Mouse (Mus musculus) liver, embryonic 11.5 days (tissue): ENCODE results near the gene Crp. TPM values are rescaled to one million over a fixed set of nuclear protein-coding genes. Genes with fewer than 3 reads are reported as not detected.

Experiments
- ATAC-seq: fragments of 200-750 bp; cut with Nextera tagmentation; replicated peaks from 2 replicates; pipeline ENCODE4 v1.8.0; 2017; ENCODE audit warnings: moderate number of reproducible peaks, mild to moderate bottlenecking, moderate TSS enrichment, moderate library complexity; ENCODE audit not compliant: low FRiP score
- DNase-seq: peaks from one replicate; pipeline ENCODE4 v3.0.0-alpha.2; 2017; ENCODE audit warnings: low spot score
- H3K27ac ChIP-seq: fragments of 300-500 bp; sonication (generic); 2 replicates; pipeline ENCODE4 v1.5.1; 2014; ENCODE audit warnings: mild to moderate bottlenecking, low read depth, low read length, control low read depth
- H3K27me3 ChIP-seq: fragments of 300-500 bp; sonication (generic); replicated peaks from 2 replicates; pipeline ENCODE4 v1.6.1; 2014; ENCODE audit warnings: low read length, mixed read lengths; ENCODE audit not compliant: control insufficient read depth, insufficient read depth
- H3K36me3 ChIP-seq: fragments of 300-500 bp; sonication (generic); 2 replicates; pipeline ENCODE4 v1.6.1; 2014; ENCODE audit warnings: mild to moderate bottlenecking, low read length, moderate library complexity, mixed read lengths; ENCODE audit not compliant: control insufficient read depth, insufficient read depth
- H3K4me1 ChIP-seq: fragments of 300-500 bp; sonication (generic); replicated peaks from 2 replicates; pipeline ENCODE4 v1.6.1; 2014; ENCODE audit warnings: low read length, mixed read lengths; ENCODE audit not compliant: control insufficient read depth, insufficient read depth
- H3K4me2 ChIP-seq: fragments of 300-500 bp; sonication (generic); 2 replicates; pipeline ENCODE4 v1.6.1; 2014; ENCODE audit warnings: mild to moderate bottlenecking, control low read depth, moderate library complexity
- H3K4me3 ChIP-seq: fragments of 300-500 bp; sonication (generic); 2 replicates; pipeline ENCODE4 v1.5.1; 2014; ENCODE audit warnings: low read depth, low read length, control low read depth
- H3K9ac ChIP-seq: fragments of 300-500 bp; sonication (generic); 2 replicates; pipeline ENCODE4 v1.6.1; 2014; ENCODE audit warnings: low read depth, low read length, control low read depth
- H3K9me3 ChIP-seq: fragments of 300-500 bp; sonication (generic); 2 replicates; pipeline ENCODE4 v1.6.1; 2016; ENCODE audit warnings: low read length, inconsistent platforms, mixed read lengths; ENCODE audit not compliant: control insufficient read depth
- WGBS: fragments of 180-500 bp; shearing (Covaris S2); extraction: QIAGEN DNeasy Blood & Tissue Kit; methylation state at CpG from one replicate; pipeline ENCODE4 v1.1.7; 2014; 5-methylcytosine and 5-hydroxymethylcytosine counted together
- polyA plus RNA-seq: library from polyadenylated mRNA; unstranded; fragments of >200 nt; fragmentation: Nextera tagmentation; extraction: Ambion mirVana; gene quantifications from 2 replicates; pipeline ENCODE4 v1.2.1, GENCODE M21; 2014

Gene Crp
- polyA plus RNA-seq, 1 experiment from 2014 or later = 3.5 TPM

DNA sequence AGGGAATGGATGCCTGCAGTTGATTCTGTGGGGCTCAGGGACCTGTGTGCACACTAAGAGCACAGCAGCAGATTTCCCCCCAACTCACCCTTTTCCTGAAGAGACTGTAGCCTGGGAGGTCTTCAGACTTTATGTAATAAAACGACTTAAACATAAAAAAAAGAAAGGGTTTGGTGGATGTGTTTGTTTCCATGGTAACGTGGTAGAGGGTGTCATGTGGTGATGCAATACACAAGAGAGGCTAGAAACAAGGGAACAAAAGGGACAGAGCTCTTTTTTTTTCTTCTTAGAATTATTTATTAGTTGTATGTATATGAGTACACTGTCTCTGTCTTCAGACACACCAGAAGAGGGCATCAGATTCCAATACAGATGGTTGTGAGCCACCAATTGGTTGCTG is 32.4 kb upstream of the Crp start:
- no peak overlapping the region for H3K9ac ChIP-seq
- no peaks in the 10 kb centered on the region for H3K36me3 ChIP-seq
- no peak overlapping the region for H3K27ac ChIP-seq
- H3K27me3 ChIP-seq = no peaks in the 10 kb centered on the region
- H3K4me2 ChIP-seq = no peak overlapping the region
- WGBS = 62% methylated on average over 2 of the region's 2 CpGs
- ATAC-seq = no peak
- H3K4me1 ChIP-seq = no peaks in the 10 kb centered on the region
- no peak for DNase-seq
- no peak overlapping the region for H3K4me3 ChIP-seq
- H3K9me3 ChIP-seq = no peaks in the 10 kb centered on the region

DNA sequence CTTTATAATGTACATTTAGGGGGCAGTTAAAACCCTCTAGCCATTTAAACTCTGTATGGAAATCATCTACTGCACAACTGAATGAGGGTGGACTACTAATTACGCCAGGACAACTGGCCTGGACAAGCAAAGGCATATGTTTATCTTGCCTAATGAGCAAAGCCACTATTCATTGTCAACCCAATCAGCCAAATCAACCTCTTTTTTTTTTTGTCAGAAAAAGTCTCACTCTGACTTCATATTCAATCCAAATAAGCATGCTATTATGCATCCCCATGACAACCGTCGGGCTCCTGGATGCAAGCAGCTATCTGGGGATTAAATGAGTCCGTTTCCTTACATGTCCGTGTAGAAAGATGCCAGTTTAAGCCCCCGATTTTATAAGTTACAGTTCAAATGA is 30.3 kb upstream of the Crp start:
- 75% methylated on average over 6 of the region's 6 CpGs for WGBS

DNA sequence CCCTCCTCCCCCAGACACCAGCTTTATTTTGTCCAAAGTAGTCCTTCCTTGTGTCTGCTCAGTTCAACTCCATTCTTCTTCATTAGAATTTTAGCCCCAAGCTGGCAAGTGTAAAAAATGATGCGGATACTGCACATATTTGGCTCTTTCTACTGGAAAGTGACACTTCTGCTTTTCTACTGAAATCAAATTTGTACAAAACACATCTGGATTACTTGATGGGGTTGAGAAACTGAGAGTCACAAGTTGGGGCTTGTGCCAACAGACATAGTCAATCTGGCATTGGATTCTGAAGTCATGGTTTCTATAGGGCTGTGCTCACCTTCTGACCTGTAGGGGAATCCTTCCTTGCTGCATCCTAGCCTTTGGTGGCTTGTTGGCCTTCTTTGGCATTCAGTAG is 27.1 kb upstream of the Crp start:
- no peaks in the 10 kb centered on the region for H3K36me3 ChIP-seq
- DNase-seq (no peak), ATAC-seq (no peak)
- H3K4me2 ChIP-seq = no peak overlapping the region
- H3K4me3 ChIP-seq = no peak overlapping the region
- H3K27ac ChIP-seq = no peak overlapping the region
- WGBS = 90% methylated on average over 1 of the region's 1 CpGs
- no peaks in the 10 kb centered on the region for H3K9me3 ChIP-seq
- no peaks in the 10 kb centered on the region for H3K27me3 ChIP-seq
- no peaks in the 10 kb centered on the region for H3K4me1 ChIP-seq
- H3K9ac ChIP-seq = no peak overlapping the region

More for the DNA sequence above, 30.3 kb upstream of the Crp start:
- Histone ChIP-seq H3K4me1 (no peaks in the 10 kb centered on the region), H3K27ac (no peak overlapping the region), H3K9ac (no peak overlapping the region), H3K4me3 (no peak overlapping the region), H3K9me3 (no peaks in the 10 kb centered on the region), H3K27me3 (no peaks in the 10 kb centered on the region), H3K4me2 (no peak overlapping the region), H3K36me3 (no peaks in the 10 kb centered on the region)
- DNase-seq = no peak
- ATAC-seq = no peak

DNA sequence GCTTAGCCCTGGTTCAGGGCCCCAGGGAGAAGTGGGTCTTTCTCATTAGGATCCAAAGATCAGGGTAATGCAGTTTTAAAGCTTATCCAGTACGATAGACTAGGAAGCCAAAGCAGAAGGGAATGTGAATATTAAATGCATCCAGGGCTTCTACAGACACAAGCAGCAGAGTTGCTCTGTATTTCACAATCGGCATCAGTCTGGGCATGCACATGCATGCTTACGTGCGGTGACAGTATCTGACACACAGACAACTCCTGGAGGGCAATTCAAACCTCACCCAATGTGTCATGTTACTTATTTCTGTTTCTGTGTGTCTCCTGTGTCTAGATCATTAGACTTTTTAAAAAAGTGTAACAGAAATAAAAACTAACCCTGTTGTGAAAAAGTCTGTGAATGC is 17.1 kb upstream of the Crp start:
- no peak overlapping the region for H3K27ac ChIP-seq
- H3K27me3 ChIP-seq = no peaks in the 10 kb centered on the region
- no peak overlapping the region for H3K9ac ChIP-seq
- ATAC-seq = no peak
- H3K4me3 ChIP-seq = no peak overlapping the region
- H3K9me3 ChIP-seq = no peaks in the 10 kb centered on the region
- H3K4me2 ChIP-seq = no peak overlapping the region
- no peak for DNase-seq
- H3K36me3 ChIP-seq = no peaks in the 10 kb centered on the region
- no peaks in the 10 kb centered on the region for H3K4me1 ChIP-seq
- 87% methylated on average over 4 of the region's 4 CpGs for WGBS

DNA sequence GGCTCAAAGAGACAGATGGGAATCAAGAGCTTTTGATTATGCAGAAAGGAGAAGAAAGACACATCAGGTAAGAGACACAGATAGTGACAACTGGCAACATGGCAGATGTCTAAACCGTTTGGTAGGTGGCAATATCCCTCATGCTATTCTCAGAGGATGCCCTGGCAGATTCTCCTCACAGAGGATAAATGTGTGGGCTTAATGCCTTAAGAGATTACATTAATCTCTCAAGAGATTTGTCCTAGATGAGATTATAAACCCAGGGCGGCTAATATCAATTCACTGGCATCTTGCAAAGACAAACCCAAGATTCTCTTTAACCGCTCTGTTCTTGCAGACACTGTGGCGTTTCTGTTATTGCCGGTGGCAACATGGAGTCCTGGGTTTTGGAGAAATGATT is 14.3 kb upstream of the Crp start:
- ATAC-seq = no peak
- Histone ChIP-seq H3K36me3 (no peaks in the 10 kb centered on the region), H3K4me1 (no peaks in the 10 kb centered on the region), H3K9me3 (no peaks in the 10 kb centered on the region), H3K4me3 (no peak overlapping the region), H3K4me2 (no peak overlapping the region), H3K27me3 (no peaks in the 10 kb centered on the region), H3K27ac (no peak overlapping the region), H3K9ac (no peak overlapping the region)
- 79% methylated on average over 5 of the region's 5 CpGs for WGBS
- no peak for DNase-seq

DNA sequence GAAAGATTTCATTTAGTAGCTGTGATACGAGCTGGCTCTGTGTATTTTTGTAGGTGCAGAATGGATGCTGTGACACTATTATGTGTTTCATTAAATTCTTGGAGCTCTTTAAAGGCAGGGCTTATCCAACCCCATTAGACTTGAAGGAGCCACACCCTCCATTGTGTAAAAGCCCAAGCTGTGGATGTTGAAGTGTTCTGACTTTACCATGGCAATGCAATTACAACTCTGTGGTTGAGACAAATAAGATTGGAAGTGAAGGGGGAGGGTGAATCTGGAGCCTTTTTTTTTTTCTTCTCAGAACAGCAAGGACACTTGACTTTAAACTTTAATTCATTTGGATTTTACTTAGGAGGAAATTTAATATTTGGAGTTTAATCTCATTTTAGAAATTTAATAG is 13.9 kb upstream of the Crp start:
- no peak overlapping the region for H3K9ac ChIP-seq
- DNase-seq (no peak), ATAC-seq (no peak)
- H3K4me2 ChIP-seq = no peak overlapping the region
- no peaks in the 10 kb centered on the region for H3K9me3 ChIP-seq
- 70% methylated on average over 1 of the region's 1 CpGs for WGBS
- H3K4me3 ChIP-seq = no peak overlapping the region
- no peaks in the 10 kb centered on the region for H3K36me3 ChIP-seq
- no peaks in the 10 kb centered on the region for H3K4me1 ChIP-seq
- no peak overlapping the region for H3K27ac ChIP-seq
- H3K27me3 ChIP-seq = no peaks in the 10 kb centered on the region

DNA sequence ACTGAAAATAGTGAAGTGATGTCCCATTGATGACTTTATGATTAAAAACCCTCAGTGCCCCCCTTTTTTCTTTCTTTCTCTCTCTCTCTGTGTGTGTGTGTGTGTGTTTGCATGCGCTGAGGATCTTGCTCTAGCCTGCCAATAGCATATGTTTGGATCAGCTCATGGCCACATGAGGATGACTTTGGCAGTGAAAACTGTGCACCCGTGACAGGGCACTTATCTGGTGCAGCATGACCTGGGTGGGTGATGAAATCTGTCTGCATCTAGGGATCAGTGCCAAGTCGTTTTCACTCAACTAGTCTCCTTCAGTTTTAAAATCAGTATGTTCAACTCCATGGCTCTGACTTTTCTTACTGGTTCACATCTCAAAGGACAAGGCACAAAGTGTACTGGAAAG is 12.7 kb upstream of the Crp start:
- no peak for DNase-seq
- WGBS = 65% methylated on average over 3 of the region's 3 CpGs
- Histone ChIP-seq H3K9me3 (no peaks in the 10 kb centered on the region), H3K27ac (no peak overlapping the region), H3K36me3 (no peaks in the 10 kb centered on the region), H3K4me3 (no peak overlapping the region), H3K4me1 (no peaks in the 10 kb centered on the region), H3K9ac (no peak overlapping the region), H3K4me2 (no peak overlapping the region), H3K27me3 (no peaks in the 10 kb centered on the region)
- no peak for ATAC-seq

DNA sequence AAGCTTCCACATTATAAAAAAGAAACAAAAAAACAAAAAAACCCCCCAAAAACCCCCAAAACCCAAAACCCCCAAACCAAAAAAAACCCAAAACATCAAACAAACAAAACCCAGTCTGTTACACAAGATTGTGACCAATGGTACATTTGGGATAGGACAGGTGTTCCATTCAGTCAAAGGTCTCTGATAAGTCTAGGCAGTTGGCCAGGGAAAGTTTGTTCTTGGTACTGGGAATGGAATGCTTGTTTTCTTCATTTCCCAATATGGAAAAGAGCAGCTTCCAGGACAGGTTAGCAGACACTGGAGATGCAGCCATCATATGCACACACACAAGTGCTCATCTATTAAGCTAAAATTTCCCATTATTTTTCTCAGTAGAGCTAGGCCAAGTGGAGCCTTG is 433 bp upstream of the Crp start:
- DNase-seq (no peak), ATAC-seq (no peak)
- Histone ChIP-seq H3K27ac (no peak overlapping the region), H3K9ac (no peak overlapping the region), H3K36me3 (no peaks in the 10 kb centered on the region), H3K4me3 (no peak overlapping the region), H3K27me3 (no peaks in the 10 kb centered on the region), H3K4me2 (no peak overlapping the region), H3K9me3 (no peaks in the 10 kb centered on the region), H3K4me1 (no peaks in the 10 kb centered on the region)

DNA sequence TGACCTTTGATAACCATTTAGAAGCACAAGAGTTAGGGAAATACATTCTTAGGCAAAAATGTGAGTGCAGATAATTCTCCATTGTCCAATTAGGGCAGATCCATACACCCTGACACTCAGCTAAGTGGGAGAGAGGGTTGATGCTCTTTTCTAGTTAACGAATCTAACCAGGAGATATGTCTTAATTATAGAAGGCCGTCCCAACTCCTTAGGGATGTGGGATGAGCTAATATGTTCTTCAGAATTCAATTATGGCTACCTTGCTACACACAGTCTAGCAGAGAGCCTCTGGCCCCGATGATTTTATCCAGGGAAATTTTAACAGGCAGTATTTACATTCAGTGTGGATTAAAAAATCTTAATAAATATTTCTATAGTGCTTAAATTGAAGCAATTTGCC is 3.0 kb downstream of the Crp start:
- Histone ChIP-seq H3K4me1 (no peaks in the 10 kb centered on the region), H3K4me2 (no peak overlapping the region), H3K27ac (no peak overlapping the region), H3K36me3 (no peaks in the 10 kb centered on the region), H3K27me3 (no peaks in the 10 kb centered on the region), H3K9me3 (no peaks in the 10 kb centered on the region), H3K4me3 (no peak overlapping the region), H3K9ac (no peak overlapping the region)
- ATAC-seq (no peak), DNase-seq (no peak)
- 78% methylated on average over 3 of the region's 3 CpGs for WGBS
